Mouse (Mus musculus) cerebellum, postnatal 4 days (tissue): ENCODE data around the gene 4933425L06Rik.

ENCODE experiments used
- DNase-seq, 2 experiments: peaks; one replicate each; pipeline ENCODE4 v3.0.0; 2022; ENCODE audit warnings: low spot score in 2 of 2, mixed read lengths in 1 of 2

Gene 4933425L06Rik

GRCm38 (mm10) chr13:105081862-105082261 lies at the start of gene 4933425L06Rik:
TSS of gene 4933425L06Rik (plus strand) at chr13:105082122.
- no peak for DNase-seq

GRCm38 (mm10) chr13:105037816-105038215 lies 44.1 kb upstream of the 4933425L06Rik start:
- DNase-seq, result no peak

- no peak for DNase-seq
Observed at GRCm38 (mm10) chr13:105038334-105038733, 43.6 kb upstream of the 4933425L06Rik start.

GRCm38 (mm10) chr13:105043882-105044281 lies 38.0 kb upstream of the 4933425L06Rik start:
- DNase-seq, result no peak

GRCm38 (mm10) chr13:105047377-105047776 lies 34.5 kb upstream of the 4933425L06Rik start:
- DNase-seq, result no peak

- no peak for DNase-seq
Observed at GRCm38 (mm10) chr13:105048662-105049061, 33.3 kb upstream of the 4933425L06Rik start.

GRCm38 (mm10) chr13:105051432-105051831 lies 30.5 kb upstream of the 4933425L06Rik start:
- no peak for DNase-seq

- DNase-seq, result no peak
Observed at GRCm38 (mm10) chr13:105053618-105054017, 28.3 kb upstream of the 4933425L06Rik start.

GRCm38 (mm10) chr13:105054181-105054940 lies 27.6 kb upstream of the 4933425L06Rik start, which contains the start of gene Rgs7bp:
TSS of gene Rgs7bp (minus strand) at chr13:105054930.
- DNase-seq, result peak; percentile 43 to 72

- no peak for DNase-seq
Observed at GRCm38 (mm10) chr13:105054941-105055309, 27.0 kb upstream of the 4933425L06Rik start.

GRCm38 (mm10) chr13:105055374-105055773 lies 26.5 kb upstream of the 4933425L06Rik start:
- no peak for DNase-seq

GRCm38 (mm10) chr13:105066119-105066518 lies 15.8 kb upstream of the 4933425L06Rik start:
- DNase-seq, result no peak

GRCm38 (mm10) chr13:105066890-105067845 lies 14.8 kb upstream of the 4933425L06Rik start:
- no peak for DNase-seq

- DNase-seq, result no peak
Observed at GRCm38 (mm10) chr13:105089276-105089675, 7.4 kb downstream of the 4933425L06Rik start.

GRCm38 (mm10) chr13:105096316-105096715 lies 14.4 kb downstream of the 4933425L06Rik start:
- DNase-seq, result no peak

- DNase-seq, result no peak
Observed at GRCm38 (mm10) chr13:105100705-105101104, 18.8 kb downstream of the 4933425L06Rik start.

- DNase-seq, result no peak
Observed at GRCm38 (mm10) chr13:105104385-105104784, 22.5 kb downstream of the 4933425L06Rik start.

- DNase-seq, result no peak
Observed at GRCm38 (mm10) chr13:105111599-105111998, 29.7 kb downstream of the 4933425L06Rik start.

GRCm38 (mm10) chr13:105121617-105122016 lies 39.7 kb downstream of the 4933425L06Rik start:
- DNase-seq, result no peak

GRCm38 (mm10) chr13:105122092-105122491 lies 40.2 kb downstream of the 4933425L06Rik start:
- DNase-seq, result no peak

- no peak for DNase-seq
Observed at GRCm38 (mm10) chr13:105130080-105130479, 48.2 kb downstream of the 4933425L06Rik start.

GRCm38 (mm10) chr13:105132370-105132769 lies 50.4 kb downstream of the 4933425L06Rik start:
- no peak for DNase-seq
